Mouse (Mus musculus) olfactory bulb, adult 2 months (tissue): ENCODE measurements around the gene Olfr115. TPM values are rescaled to one million over a fixed set of nuclear protein-coding genes. Genes with fewer than 3 reads are reported as not detected.

Experiments
- H3K27ac ChIP-seq: fragments of 200-500 bp; 2 replicates; pipeline ENCODE4 v1.5.1; 2012; ENCODE audit warnings: low read depth, low read length; ENCODE audit not compliant: insufficient read depth
- H3K4me1 ChIP-seq: fragments of 200-500 bp; 2 replicates; pipeline ENCODE4 v1.6.1; 2012; ENCODE audit warnings: low read length; ENCODE audit not compliant: control insufficient read depth, insufficient read depth
- H3K4me3 ChIP-seq: fragments of 200-500 bp; 2 replicates; pipeline ENCODE4 v1.5.1; 2012; ENCODE audit warnings: mild to moderate bottlenecking, low read depth, low read length, moderate library complexity; ENCODE audit not compliant: insufficient read depth
- CTCF ChIP-seq: fragments of 200-500 bp; IDR thresholded peaks from 2 replicates; pipeline ENCODE4 v1.5.1; 2012; ENCODE audit warnings: low read depth, mild to moderate bottlenecking, low read length, moderate library complexity; ENCODE audit not compliant: insufficient read depth
- POLR2A ChIP-seq: fragments of 200-500 bp; IDR thresholded peaks from 2 replicates; pipeline ENCODE4 v1.6.1; 2012; ENCODE audit warnings: mild to moderate bottlenecking, low read depth, low read length, moderate library complexity; ENCODE audit not compliant: insufficient read depth
- WGBS: fragments of 180-500 bp; shearing (Covaris S2); methylation state at CpG from one replicate; pipeline ENCODE4 v1.1.7; 2018; 5-methylcytosine and 5-hydroxymethylcytosine counted together
- polyA plus RNA-seq: library from polyadenylated mRNA; stranded (reverse); fragments of >200 nt; gene quantifications from 2 replicates; pipeline ENCODE4 v1.2.4, GENCODE M21; 2012; ENCODE audit warnings: low replicate concordance; ENCODE audit not compliant: missing spikeins, insufficient read depth, insufficient read length

Olfr115 gene
- not detected in 2 replicates for polyA plus RNA-seq

DNA sequence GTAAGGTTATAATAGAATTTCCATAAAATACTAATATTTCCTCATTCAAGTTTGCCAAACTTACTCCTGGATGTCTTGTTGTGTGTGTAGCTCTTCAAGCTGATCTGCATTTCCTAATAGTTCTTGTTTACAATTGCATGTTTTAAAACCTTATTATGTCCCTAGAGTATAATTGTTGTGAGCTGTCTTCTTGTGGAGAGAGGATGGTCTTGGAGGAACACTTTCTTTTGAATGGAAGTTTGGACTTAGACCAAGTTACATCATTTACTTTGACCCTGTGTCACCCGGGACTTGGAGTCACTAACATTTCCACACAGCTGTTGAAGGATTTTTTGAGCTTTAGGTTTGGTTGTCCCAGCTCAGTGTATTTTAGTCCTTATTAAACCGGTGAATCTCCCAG lies at the start of gene Olfr115, which contains the start of gene Olfr116:
TSS of gene Olfr115 (minus strand) at position 101 of the 400 bp plus-strand sequence.
TSS of gene Olfr116 (minus strand) at position 191 of the 400 bp plus-strand sequence.
- no peak for TF ChIP-seq CTCF
- no peak for TF ChIP-seq POLR2A
- Histone ChIP-seq H3K4me1 (no peaks in the 10 kb centered on the region), H3K4me3 (no peak within 1 kb of the TSS), H3K27ac (no peak within 1 kb of the TSS)
- 85% methylated on average over 2 of the region's 2 CpGs for WGBS

DNA sequence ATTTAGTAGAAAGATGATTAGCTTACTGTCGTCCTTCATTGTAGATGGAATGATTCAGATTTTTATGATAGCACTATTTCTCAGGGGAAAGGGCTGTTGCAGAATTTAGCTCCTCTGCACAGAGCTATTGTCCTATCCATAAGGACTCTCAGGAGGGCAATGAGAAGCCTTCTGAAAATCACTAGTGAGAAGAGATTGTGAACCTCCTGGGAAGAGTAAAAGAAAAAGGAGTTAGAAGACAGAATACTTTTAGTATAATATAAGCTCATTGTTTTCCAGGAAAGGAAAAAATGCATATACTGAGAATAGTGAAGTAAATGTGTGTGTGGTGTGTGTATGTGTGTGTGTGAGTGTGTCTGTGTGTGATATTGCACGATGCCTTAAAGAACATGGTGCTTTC lies 39.8 kb upstream of the Olfr115 start, which contains the start of gene Olfr118:
TSS of gene Olfr118 (plus strand) at position 301 of the 400 bp plus-strand sequence.
- Histone ChIP-seq H3K4me3 (no peak within 1 kb of the TSS), H3K4me1 (no peaks in the 10 kb centered on the region), H3K27ac (no peak within 1 kb of the TSS)
- WGBS = 67% methylated on average over 2 of the region's 2 CpGs
- TF ChIP-seq POLR2A = no peak
- TF ChIP-seq CTCF = no peak

DNA sequence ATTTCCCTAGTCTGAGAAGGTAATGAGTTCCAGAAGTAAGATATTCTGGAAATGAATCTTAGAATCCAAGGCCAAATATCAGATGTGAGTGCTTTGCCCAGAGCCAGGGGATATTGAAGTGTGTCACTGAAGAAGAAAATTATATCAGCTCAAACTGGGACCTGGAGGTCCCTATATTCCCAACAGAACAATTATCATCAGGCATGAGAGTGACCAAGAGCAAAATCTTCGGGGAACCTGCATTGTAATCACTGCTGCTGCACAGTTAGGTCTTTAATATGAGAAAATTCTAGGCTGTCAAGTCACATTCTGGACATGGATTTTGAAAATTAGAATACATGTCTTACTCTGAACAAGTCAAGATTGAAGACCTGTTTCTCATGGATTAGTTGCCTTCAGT lies 36.8 kb upstream of the Olfr115 start, which contains the start of gene Olfr117:
TSS of gene Olfr117 (minus strand) at position 101 of the 400 bp plus-strand sequence.
- WGBS = 60% methylated on average over 1 of the region's 1 CpGs
- Histone ChIP-seq H3K4me1 (no peaks in the 10 kb centered on the region), H3K4me3 (no peak within 1 kb of the TSS), H3K27ac (no peak within 1 kb of the TSS)
- no peak for TF ChIP-seq CTCF
- no peak for TF ChIP-seq POLR2A

DNA sequence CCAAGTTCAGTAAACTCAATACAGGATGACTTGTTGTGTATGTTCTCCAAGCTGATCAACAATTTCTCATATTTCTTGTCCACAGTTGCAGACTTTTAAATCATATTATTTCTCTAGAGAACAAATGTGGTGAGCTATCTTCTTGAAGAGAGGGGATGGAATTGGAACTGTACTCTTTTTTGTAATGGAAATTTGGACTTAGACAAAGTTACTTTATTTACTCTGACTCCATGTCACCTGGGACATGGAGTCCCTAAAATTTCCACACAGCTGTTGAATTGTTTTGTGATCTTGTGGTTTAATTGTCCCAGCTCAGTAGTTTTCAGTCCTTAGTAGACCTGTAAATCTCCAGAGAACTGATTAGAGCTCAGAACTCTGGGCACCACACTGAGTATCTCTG lies 34.3 kb downstream of the Olfr115 start, which contains the start of gene Olfr114:
TSS of gene Olfr114 (minus strand) at position 101 of the 400 bp plus-strand sequence.
- Histone ChIP-seq H3K4me3 (no peak within 1 kb of the TSS), H3K27ac (no peak within 1 kb of the TSS), H3K4me1 (no peaks in the 10 kb centered on the region)
- no peak for TF ChIP-seq CTCF
- no peak for TF ChIP-seq POLR2A

DNA sequence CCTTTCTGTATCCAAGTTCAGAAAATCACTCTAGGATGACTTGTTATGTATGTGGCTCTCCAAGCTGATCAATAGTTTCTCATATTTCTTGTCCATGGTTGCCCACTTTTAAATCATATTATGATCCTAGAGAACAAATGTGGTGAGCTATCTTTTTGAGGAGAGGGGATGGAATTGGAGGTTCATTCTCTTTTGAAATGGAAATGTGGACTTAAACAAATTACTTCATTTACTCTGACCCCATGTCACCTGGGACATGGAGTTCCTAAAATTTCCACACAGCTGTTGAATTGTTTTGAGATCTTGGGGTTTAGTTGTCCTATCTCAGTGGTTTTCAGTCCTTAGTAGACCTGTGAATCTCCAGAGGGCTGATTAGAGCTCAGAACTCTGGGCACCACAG lies 49.3 kb downstream of the Olfr115 start, which contains the start of gene Olfr113:
TSS of gene Olfr113 (minus strand) at position 101 of the 400 bp plus-strand sequence.
- TF ChIP-seq CTCF (no peak), POLR2A (no peak)
- no peak within 1 kb of the TSS for H3K27ac ChIP-seq
- H3K4me1 ChIP-seq = no peaks in the 10 kb centered on the region
- H3K4me3 ChIP-seq = no peak within 1 kb of the TSS

DNA sequence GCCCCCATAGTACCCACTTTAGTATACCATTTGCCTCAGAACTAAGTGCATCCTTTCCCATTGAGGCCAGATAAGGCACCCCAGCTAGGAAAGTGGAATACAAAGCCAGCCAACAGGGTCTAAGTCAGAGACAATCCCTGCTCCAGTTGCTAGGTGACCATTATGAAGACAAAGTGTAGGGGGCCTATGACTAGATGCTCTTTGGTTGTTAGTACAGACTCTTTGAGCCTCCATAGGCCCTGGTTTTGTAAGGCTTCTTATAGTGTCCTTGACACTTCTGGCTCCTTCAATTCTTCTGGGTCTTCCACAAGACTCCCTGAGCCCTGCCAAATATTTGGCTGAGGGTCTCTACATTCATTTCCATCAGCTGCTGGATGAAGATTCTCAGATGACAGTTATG lies 57.6 kb downstream of the Olfr115 start, which contains the start of gene Olfr112:
TSS of gene Olfr112 (minus strand) at position 101 of the 400 bp plus-strand sequence.
- Histone ChIP-seq H3K27ac (no peak within 1 kb of the TSS), H3K4me3 (no peak within 1 kb of the TSS), H3K4me1 (no peaks in the 10 kb centered on the region)
- TF ChIP-seq POLR2A (no peak), CTCF (no peak)

Other genes starting within 250 kb of the Olfr115 start
- not detected in 2 replicates for gene Olfr105-ps, start 248.1 kb downstream of the Olfr115 start, polyA plus RNA-seq
- not detected in 2 replicates for gene Olfr106-ps, start 236.7 kb downstream of the Olfr115 start, polyA plus RNA-seq
- gene Olfr107, start 227.9 kb downstream of the Olfr115 start, polyA plus RNA-seq = not detected in 2 replicates
- not detected in 2 replicates for gene Olfr108, start 181.6 kb downstream of the Olfr115 start, polyA plus RNA-seq
- gene Olfr109, start 168.2 kb downstream of the Olfr115 start, polyA plus RNA-seq = not detected in 2 replicates
- not detected in 2 replicates for gene H2-M2, start 143.6 kb downstream of the Olfr115 start, polyA plus RNA-seq
- not detected in 2 replicates for gene Olfr110, start 134.6 kb downstream of the Olfr115 start, polyA plus RNA-seq
- gene Olfr111, start 119.1 kb downstream of the Olfr115 start, polyA plus RNA-seq = not detected in 2 replicates
- not detected in 2 replicates for gene Olfr112, start 57.7 kb downstream of the Olfr115 start, polyA plus RNA-seq
- not detected in 2 replicates for gene Olfr113, start 49.4 kb downstream of the Olfr115 start, polyA plus RNA-seq
- not detected in 2 replicates for gene Olfr114, start 34.4 kb downstream of the Olfr115 start, polyA plus RNA-seq
- gene Olfr116, start 90 bp upstream of the Olfr115 start, polyA plus RNA-seq = not detected in 2 replicates
- gene Olfr117, start 36.7 kb upstream of the Olfr115 start, polyA plus RNA-seq = not detected in 2 replicates
- not detected in 2 replicates for gene Olfr118, start 39.9 kb upstream of the Olfr115 start, polyA plus RNA-seq
- not detected in 2 replicates for gene Olfr119, start 69.5 kb upstream of the Olfr115 start, polyA plus RNA-seq
- gene Olfr120, start 94.7 kb upstream of the Olfr115 start, polyA plus RNA-seq = not detected in 2 replicates
- not detected in 2 replicates for gene Olfr121, start 121.7 kb upstream of the Olfr115 start, polyA plus RNA-seq
- gene Olfr122, start 141.5 kb upstream of the Olfr115 start, polyA plus RNA-seq = not detected in 2 replicates
- not detected in 2 replicates for gene Olfr123, start 166.4 kb upstream of the Olfr115 start, polyA plus RNA-seq
- not detected in 2 replicates for gene Olfr124, start 172.8 kb upstream of the Olfr115 start, polyA plus RNA-seq
- gene Olfr125, start 205.8 kb upstream of the Olfr115 start, polyA plus RNA-seq = not detected in 2 replicates
- gene Olfr126, start 220.4 kb upstream of the Olfr115 start, polyA plus RNA-seq = not detected in 2 replicates